Mouse (Mus musculus): ENCODE results near the gene Olfr591. TPM values are rescaled to one million over a fixed set of nuclear protein-coding genes. Genes with fewer than 3 reads are reported as not detected.

The Olfr591 gene
- polyA plus RNA-seq (2012) = not detected in 2 replicates

GRCm38 (mm10) chr7:103178240-103178639 is at the start of gene Olfr591:
Olfr591 (minus strand) TSS chr7:103178340.

GRCm38 (mm10) chr7:103216696-103217095 is 38.6 kb upstream of the Olfr591 start, which contains the start of gene Olfr594:
Olfr594 (plus strand) TSS chr7:103216996.

GRCm38 (mm10) chr7:103211562-103211961 is 33.4 kb upstream of the Olfr591 start, which contains the start of gene Olfr593:
Olfr593 (plus strand) TSS chr7:103211862.

GRCm38 (mm10) chr7:103184503-103184902 is 6.4 kb upstream of the Olfr591 start, which contains the start of gene Olfr592:
Olfr592 (plus strand) TSS chr7:103184803.

GRCm38 (mm10) chr7:103156256-103156655 is 21.9 kb downstream of the Olfr591 start, which contains the start of gene Olfr589:
Olfr589 (minus strand) TSS chr7:103156356.

GRCm38 (mm10) chr7:103140579-103140978 is 37.6 kb downstream of the Olfr591 start, which contains the start of gene Olfr588-ps1:
Olfr588-ps1 (plus strand) TSS chr7:103140879.

GRCm38 (mm10) chr7:103125538-103125937 is 52.6 kb downstream of the Olfr591 start, which contains the start of gene Olfr586:
Olfr586 (minus strand) TSS chr7:103125638.

Other genes starting within 250 kb of the Olfr591 start
- not detected in 2 replicates for gene Olfr573-ps1, start 235.8 kb downstream of the Olfr591 start, polyA plus RNA-seq (2012)
- not detected in 2 replicates for gene Olfr574, start 229.9 kb downstream of the Olfr591 start, polyA plus RNA-seq (2012)
- gene Olfr575, start 219.6 kb downstream of the Olfr591 start, polyA plus RNA-seq (2012) = not detected in 2 replicates
- gene Olfr576, start 215.7 kb downstream of the Olfr591 start, polyA plus RNA-seq (2012) = not detected in 2 replicates
- not detected in 2 replicates for gene Olfr577, start 202.4 kb downstream of the Olfr591 start, polyA plus RNA-seq (2012)
- not detected in 2 replicates for gene Olfr578, start 189.0 kb downstream of the Olfr591 start, polyA plus RNA-seq (2012)
- gene Olfr582, start 140.3 kb downstream of the Olfr591 start, polyA plus RNA-seq (2012) = not detected in 2 replicates
- not detected in 2 replicates for gene Olfr583, start 127.0 kb downstream of the Olfr591 start, polyA plus RNA-seq (2012)
- gene Olfr584, start 96.5 kb downstream of the Olfr591 start, polyA plus RNA-seq (2012) = not detected in 2 replicates
- not detected in 2 replicates for gene Olfr585, start 80.6 kb downstream of the Olfr591 start, polyA plus RNA-seq (2012)
- gene Olfr586, start 52.7 kb downstream of the Olfr591 start, polyA plus RNA-seq (2012) = not detected in 2 replicates
- not detected in 2 replicates for gene Olfr588-ps1, start 37.5 kb downstream of the Olfr591 start, polyA plus RNA-seq (2012)
- gene Olfr589, start 22.0 kb downstream of the Olfr591 start, polyA plus RNA-seq (2012) = not detected in 2 replicates
- not detected in 2 replicates for gene Olfr592, start 6.5 kb upstream of the Olfr591 start, polyA plus RNA-seq (2012)
- gene Olfr593, start 33.5 kb upstream of the Olfr591 start, polyA plus RNA-seq (2012) = not detected in 2 replicates
- not detected in 2 replicates for gene Olfr594, start 38.7 kb upstream of the Olfr591 start, polyA plus RNA-seq (2012)
- not detected in 2 replicates for gene Usp17ld, start 74.2 kb upstream of the Olfr591 start, polyA plus RNA-seq (2012)
- not detected in 2 replicates for gene Olfr596, start 127.3 kb upstream of the Olfr591 start, polyA plus RNA-seq (2012)
- gene Olfr597, start 138.0 kb upstream of the Olfr591 start, polyA plus RNA-seq (2012) = not detected in 2 replicates
- gene Olfr598, start 145.2 kb upstream of the Olfr591 start, polyA plus RNA-seq (2012) = not detected in 2 replicates
- gene Olfr599, start 157.6 kb upstream of the Olfr591 start, polyA plus RNA-seq (2012) = not detected in 2 replicates
- gene Olfr600, start 171.3 kb upstream of the Olfr591 start, polyA plus RNA-seq (2012) = not detected in 2 replicates
- not detected in 2 replicates for gene Olfr601, start 184.3 kb upstream of the Olfr591 start, polyA plus RNA-seq (2012)
- not detected in 2 replicates for gene Olfr603, start 207.8 kb upstream of the Olfr591 start, polyA plus RNA-seq (2012)
- gene Usp17lc, start 236.7 kb upstream of the Olfr591 start, polyA plus RNA-seq (2012) = not detected in 2 replicates

All from megakaryocyte-erythroid progenitor cell, adult 5 weeks (primary cell).